9 mouse cellular contexts compared by ENCODE assay signal in genomic region chr11:59300185-59300584, GRCm38 (mm10). TPM values are rescaled to one million over a fixed set of nuclear protein-coding genes. Genes with fewer than 3 reads are reported as not detected.
DNase-seq lines count a peak whose midpoint lies in the region; ATAC-seq and TF ChIP-seq lines count a peak whose summit lies in the region.
"Had no signal": no experiment of that assay in that cellular context is flagged by ENCODE, and none has a peak within 500 bp of the region (broad histone marks: within the 10 kb centered on the region; RNA-seq: fewer than 3 reads in every experiment).

No protein-coding gene starts in this region.

- no peak overlapping the region for H3K27ac ChIP-seq in kidney, adult 2 months (ENCODE audit: insufficient read depth, low read depth, low read length)
- H3K27ac ChIP-seq in kidney, embryonic 15.5 days = no peak overlapping the region
- H3K27ac ChIP-seq in forebrain, embryonic 15.5 days (replicated peaks) = no peak overlapping the region
- H3K27ac ChIP-seq: embryonic facial prominence, embryonic 12.5 days had no signal

- H3K9me3 ChIP-seq in kidney, embryonic 15.5 days (replicated peaks) = no peaks in the 10 kb centered on the region
- no peaks in the 10 kb centered on the region for H3K9me3 ChIP-seq in forebrain, embryonic 15.5 days
- H3K9me3 ChIP-seq: embryonic facial prominence, embryonic 12.5 days had no signal

- no peak for ATAC-seq in kidney, embryonic 15.5 days (replicated peaks; ENCODE audit: low FRiP score)
- no peak for ATAC-seq in forebrain, embryonic 15.5 days (replicated peaks)

- no peak overlapping the region for H3K4me2 ChIP-seq in kidney, embryonic 15.5 days
- H3K4me2 ChIP-seq in forebrain, embryonic 15.5 days (replicated peaks) = no peak overlapping the region
- H3K4me2 ChIP-seq: embryonic facial prominence, embryonic 12.5 days had no signal

- TF ChIP-seq POLR2A in kidney, adult 2 months (IDR thresholded peaks at IDR 0.05; ENCODE audit: low read depth, low read length) = no peak

- H3K4me3 ChIP-seq in kidney, adult 2 months (ENCODE audit: insufficient read depth, low read depth, low read length) = no peak overlapping the region
- no peak overlapping the region for H3K4me3 ChIP-seq in kidney, embryonic 15.5 days (replicated peaks)
- H3K4me3 ChIP-seq in forebrain, embryonic 15.5 days = no peak overlapping the region
- H3K4me3 ChIP-seq: embryonic facial prominence, embryonic 12.5 days had no signal

- peak; percentile 51 for TF ChIP-seq CTCF in kidney, adult 2 months (conservative IDR thresholded peaks at IDR 0.05; ENCODE audit: insufficient read depth, insufficient read length, low read depth, low read length)

- DNase-seq in kidney, adult 2 months = peak; percentile 24
- peak; percentile 40 for DNase-seq in A20 (ENCODE audit: low read depth, low spot score)
- DNase-seq in CD4-positive helper T cell, adult 2 months (ENCODE audit: low read depth, low spot score) = peak; percentile 23
- peak; percentile 37 for DNase-seq in kidney, postnatal 14 days
- no peak for DNase-seq in left cerebral cortex, adult 8-10 months (ENCODE audit: low spot score in 2 of 2)

- WGBS in kidney, adult 2 months = 21% methylated on average over 3 of the region's 3 CpGs
- 24% methylated on average over 3 of the region's 3 CpGs for WGBS in kidney, embryonic 15.5 days
- 29% methylated on average over 3 of the region's 3 CpGs for WGBS in forebrain, embryonic 15.5 days

- no peaks in the 10 kb centered on the region for H3K27me3 ChIP-seq in kidney, adult 2 months (replicated peaks; ENCODE audit: control insufficient read depth, insufficient read depth, low read length)
- peaks cover 86% of the 10 kb centered on the region for H3K27me3 ChIP-seq in kidney, embryonic 15.5 days
- peaks cover 56% of the 10 kb centered on the region for H3K27me3 ChIP-seq in forebrain, embryonic 15.5 days

- H3K9ac ChIP-seq in kidney, embryonic 15.5 days = no peak overlapping the region
- no peak overlapping the region for H3K9ac ChIP-seq in forebrain, embryonic 15.5 days (replicated peaks)
- H3K9ac ChIP-seq: embryonic facial prominence, embryonic 12.5 days had no signal

- H3K4me1 ChIP-seq in kidney, adult 2 months (ENCODE audit: control insufficient read depth, insufficient read depth, low read length) = no peaks in the 10 kb centered on the region
- peaks cover 3% of the 10 kb centered on the region for H3K4me1 ChIP-seq in kidney, embryonic 15.5 days
- peaks cover 8% of the 10 kb centered on the region; the same call in 1 of the 2 replicates for H3K4me1 ChIP-seq in forebrain, embryonic 15.5 days

- H3K36me3 ChIP-seq in kidney, adult 2 months (ENCODE audit: control insufficient read depth, insufficient read depth, low read length) = no peaks in the 10 kb centered on the region
- H3K36me3 ChIP-seq in kidney, embryonic 15.5 days = no peaks in the 10 kb centered on the region
- no peaks in the 10 kb centered on the region for H3K36me3 ChIP-seq in forebrain, embryonic 15.5 days
- H3K36me3 ChIP-seq: embryonic facial prominence, embryonic 12.5 days had no signal

RNA-seq across cellular contexts. Expression of gene Wnt9a, which starts 6.5 kb away (rescaled TPM):
- 1.7 and 1.8 TPM in 2 replicates for polyA plus RNA-seq in kidney, adult 2 months (2012; rRNA removed)
- 1.6 and 2.1 TPM in 2 replicates for polyA plus RNA-seq in kidney, embryonic 15.5 days (2015; fragmentation: Nextera tagmentation; extraction: Ambion mirVana)
- total RNA-seq in left cerebral cortex, adult 8-10 months (2022) = 10 to 100 TPM; 14.1 to 15.6 (median 14.9) TPM
- 1.9 and 2.9 TPM in 2 replicates for polyA plus RNA-seq in forebrain, embryonic 15.5 days (2015; fragmentation: Nextera tagmentation; extraction: Ambion mirVana)

RNA-seq across cellular contexts. Expression of gene Wnt3a, which starts 9.6 kb away (rescaled TPM):
- polyA plus RNA-seq in kidney, adult 2 months (2012; rRNA removed) = not detected in 2 replicates
- polyA plus RNA-seq in kidney, embryonic 15.5 days (2015; fragmentation: Nextera tagmentation; extraction: Ambion mirVana) = not detected in 2 replicates
- total RNA-seq in left cerebral cortex, adult 8-10 months (2022) = not detected
- polyA plus RNA-seq in forebrain, embryonic 15.5 days (2015; fragmentation: Nextera tagmentation; extraction: Ambion mirVana) = 1.2 and 2.2 TPM in 2 replicates
- total RNA-seq: hematopoietic stem cell, adult 5-6 weeks had no signal

Comparison
In these comparisons a context has a peak if more than half of its experiments do, and no peak if none do; other contexts are left out.
1. DNase-seq: peak in kidney, adult 2 months (single experiment), A20 (single experiment), CD4-positive helper T cell, adult 2 months (single experiment) and kidney, postnatal 14 days (single experiment); none in left cerebral cortex, adult 8-10 months (0 of 2).